Mouse (Mus musculus) ES-Bruce4 (cell line): ENCODE data around the gene Ppp1r13b.
A peak's percentile ranks its signal among the peaks of the same experiment; 100 is the strongest.

Experiments used
- CTCF ChIP-seq: IDR thresholded peaks from one replicate; pipeline ENCODE4 v1.8.1; 2011; ENCODE audit warnings: low read depth, low read length
- POLR2A ChIP-seq: IDR thresholded peaks from one replicate; pipeline ENCODE4 v1.8.1; 2011; ENCODE audit warnings: low read length; ENCODE audit not compliant: insufficient read depth

GRCm38 (mm10) chr12:111946716-111947115 lies 38.8 kb upstream of the Ppp1r13b start:
- TF ChIP-seq CTCF (peak; percentile 61), POLR2A (no peak)
